Mouse (Mus musculus) inflammation-experienced regulatory T-cells (primary cell): ENCODE results near the gene Nans. TPM values are rescaled to one million over a fixed set of nuclear protein-coding genes. Genes with fewer than 3 reads are reported as not detected.

Source experiments
- polyA plus RNA-seq, 2 experiments: library from polyadenylated mRNA; unstranded; fragments of 100-300 nt; shearing (Covaris generic); gene quantifications; one replicate each; pipeline ENCODE4 v1.2.1; 2017

Gene Nans
- polyA plus RNA-seq, result 10 to 100 TPM; 70.9 to 72.2 TPM

GRCm38 (mm10) chr4:46489028-46489925, at the start of gene Nans:
Gene Nans, plus strand, starts transcription at chr4:46489248.

DNA sequence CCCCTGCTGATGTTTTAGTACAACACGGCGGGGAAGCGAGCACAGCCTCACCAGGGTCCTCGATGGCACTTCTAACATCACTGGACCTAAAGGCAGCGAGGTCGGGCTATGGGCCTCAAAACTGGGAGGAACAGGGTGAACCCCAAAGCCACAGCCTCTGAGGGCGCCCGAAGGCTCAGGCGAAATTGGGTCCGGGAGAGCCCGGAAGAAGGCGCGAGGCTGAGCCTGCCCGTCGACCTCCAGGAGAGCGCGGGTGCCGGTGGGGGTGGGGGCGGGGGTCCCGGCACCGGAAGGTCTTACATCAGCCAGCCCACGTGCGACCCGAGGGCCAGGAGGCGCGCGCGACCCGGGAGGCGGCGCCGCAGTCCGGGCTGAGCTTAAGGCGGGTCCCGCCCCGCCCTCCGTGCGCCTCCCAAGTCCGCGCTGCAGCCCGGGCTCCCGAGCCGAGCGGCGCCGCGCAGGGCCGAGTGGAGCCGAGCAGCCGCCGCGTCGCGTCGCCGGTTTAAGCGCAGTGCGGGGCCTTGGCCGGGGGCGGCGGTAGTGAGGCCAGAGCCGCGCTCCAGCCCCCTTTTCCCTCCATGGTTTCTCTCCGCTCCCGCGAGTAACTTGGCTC, 38.4 kb upstream of the Nans start, which contains the start of gene Anp32b:
Gene Anp32b, plus strand, starts transcription at position 384 of the 613 bp plus-strand sequence.

GRCm38 (mm10) chr4:46535840-46536361, 46.9 kb downstream of the Nans start, which contains the start of gene Trim14:
Gene Trim14, minus strand, starts transcription at chr4:46536141.

Other genes starting within 250 kb of the Nans start
- under 1 TPM; 0.07 to 0.72 TPM for gene Foxe1, start 145.6 kb upstream of the Nans start, polyA plus RNA-seq
- 10 to 100 TPM; 20.4 to 30.4 TPM for gene Trmo, start 99.8 kb upstream of the Nans start, polyA plus RNA-seq
- under 1 TPM in 1 of 2 experiments, not detected in 1; 0.23 TPM for gene Hemgn, start 75.7 kb upstream of the Nans start, polyA plus RNA-seq
- gene Anp32b, start 38.3 kb upstream of the Nans start, polyA plus RNA-seq, result 100 to 1,000 TPM; 206 to 218 TPM
- gene Trim14, start 46.9 kb downstream of the Nans start, polyA plus RNA-seq, result 100 to 1,000 TPM; 125 to 138 TPM
- 100 to 1,000 TPM; 132 to 160 TPM for gene Coro2a, start 113.0 kb downstream of the Nans start, polyA plus RNA-seq
- 1 to 10 TPM; 2.1 to 2.7 TPM for gene Tbc1d2, start 161.0 kb downstream of the Nans start, polyA plus RNA-seq